Mouse (Mus musculus): ENCODE measurements around the gene Skil. TPM values are rescaled to one million over a fixed set of nuclear protein-coding genes. Genes with fewer than 3 reads are reported as not detected.
"Not testable (repeated sequence)": the region's sequence is repeated elsewhere in the genome, so short reads cannot be mapped to it uniquely, and the experiment has no call there.

The Skil gene
- total RNA-seq, 1 experiment from 2014 or later, result 22.9 TPM

DNA sequence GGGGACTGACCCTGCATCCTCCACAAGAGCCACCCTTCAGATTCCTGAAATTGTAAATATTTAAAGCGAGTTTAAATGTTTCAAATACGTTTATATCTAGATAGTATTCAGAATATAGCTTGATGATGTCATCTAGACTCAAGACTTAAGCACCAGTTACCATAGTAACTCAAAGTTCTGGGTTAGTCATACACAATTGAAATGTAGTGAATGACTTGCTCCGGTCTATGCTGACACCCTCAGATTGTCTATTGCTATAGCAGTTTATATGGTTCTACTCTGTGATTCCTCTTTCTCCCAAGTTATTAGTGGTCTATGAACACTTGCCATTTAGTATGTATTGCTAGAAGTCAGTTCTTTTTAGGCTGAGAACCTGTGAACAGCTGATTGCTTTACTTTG lies 14.2 kb downstream of the Skil start:
- ATAC-seq (replicated peaks; ENCODE audit: low read depth, poor library complexity, severe bottlenecking), result peak; percentile 62

DNA sequence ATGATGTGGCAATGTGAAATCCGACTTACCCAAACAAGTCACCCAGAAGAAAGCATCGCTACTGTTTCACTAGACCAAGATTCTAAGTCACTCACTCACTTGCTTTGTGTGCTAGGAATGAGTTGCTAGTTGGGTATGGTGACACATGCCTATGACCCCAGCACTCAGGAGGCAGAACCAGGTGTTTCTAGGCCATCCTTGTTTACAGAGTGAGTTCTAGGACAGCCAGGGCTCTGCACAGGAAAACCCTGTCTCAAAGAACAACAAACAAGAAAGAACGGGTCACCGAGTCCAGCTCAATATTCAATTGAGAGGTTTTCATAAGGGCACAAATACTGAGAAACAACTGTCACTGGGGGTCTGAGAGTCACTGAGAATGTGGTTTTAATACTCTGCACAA lies 28.2 kb downstream of the Skil start:
- ATAC-seq (replicated peaks; ENCODE audit: low read depth, poor library complexity, severe bottlenecking), result no peak

DNA sequence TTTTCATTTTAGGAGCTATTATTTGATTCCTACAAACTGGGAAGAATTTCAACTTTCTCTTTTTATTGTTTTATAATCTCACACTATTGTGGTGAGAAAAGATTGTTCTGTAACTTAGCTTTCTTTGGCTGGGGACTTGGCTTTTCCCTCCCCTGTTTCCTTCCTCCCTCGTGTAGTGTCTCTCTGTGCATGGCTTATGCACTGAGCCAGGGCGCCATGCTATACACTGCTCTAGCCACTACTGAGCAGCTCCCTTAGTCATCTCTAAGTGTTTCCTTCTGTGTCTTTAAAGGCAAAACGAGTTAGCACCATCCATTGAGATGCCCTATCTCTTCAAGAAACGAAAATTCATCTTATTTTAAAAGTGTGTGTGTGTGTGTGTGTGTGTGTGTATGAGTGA lies 31.4 kb downstream of the Skil start:
- no peak for ATAC-seq (replicated peaks; ENCODE audit: low read depth, poor library complexity, severe bottlenecking)

DNA sequence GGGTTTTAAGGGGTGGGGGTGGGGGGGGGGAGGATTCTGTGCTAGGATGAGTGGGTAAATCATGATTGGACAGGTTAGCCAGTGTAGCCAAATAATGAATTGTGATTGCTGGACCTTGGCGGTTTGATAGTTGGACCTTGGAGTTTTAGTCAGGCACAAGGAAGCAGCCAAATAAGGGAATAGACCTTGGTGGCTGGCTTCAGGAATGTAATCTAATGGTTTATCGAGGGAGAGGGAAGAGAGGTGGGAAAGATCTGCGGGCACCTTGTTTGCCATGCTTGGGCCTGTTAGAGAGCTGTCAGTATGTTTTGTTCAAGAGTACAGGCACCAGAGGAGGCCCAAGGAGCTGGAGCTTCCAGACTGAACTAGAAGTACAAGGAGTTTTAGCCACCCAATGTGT lies 32.0 kb downstream of the Skil start:
- ATAC-seq (replicated peaks; ENCODE audit: low read depth, poor library complexity, severe bottlenecking), result no peak

DNA sequence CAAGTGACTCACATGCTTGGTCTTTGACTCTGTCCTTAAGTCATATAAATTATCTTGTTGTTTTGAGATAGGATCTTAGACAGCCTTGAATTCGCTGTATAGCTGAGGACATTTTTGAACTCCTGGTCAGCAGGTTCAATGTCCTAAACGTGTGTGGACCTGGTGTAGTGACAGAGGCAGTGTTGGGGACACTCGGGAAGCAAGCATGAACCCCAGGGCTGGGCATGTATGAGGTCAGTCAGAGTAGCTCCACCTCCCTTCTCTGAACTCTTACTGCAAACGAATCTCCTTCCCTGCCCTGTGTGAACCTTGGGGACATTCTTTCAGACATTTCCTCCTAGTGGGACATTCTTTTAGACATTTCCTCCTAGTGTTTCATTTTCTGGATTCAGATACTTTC lies 34.9 kb downstream of the Skil start:
- ATAC-seq (replicated peaks; ENCODE audit: low read depth, poor library complexity, severe bottlenecking), result no peak

DNA sequence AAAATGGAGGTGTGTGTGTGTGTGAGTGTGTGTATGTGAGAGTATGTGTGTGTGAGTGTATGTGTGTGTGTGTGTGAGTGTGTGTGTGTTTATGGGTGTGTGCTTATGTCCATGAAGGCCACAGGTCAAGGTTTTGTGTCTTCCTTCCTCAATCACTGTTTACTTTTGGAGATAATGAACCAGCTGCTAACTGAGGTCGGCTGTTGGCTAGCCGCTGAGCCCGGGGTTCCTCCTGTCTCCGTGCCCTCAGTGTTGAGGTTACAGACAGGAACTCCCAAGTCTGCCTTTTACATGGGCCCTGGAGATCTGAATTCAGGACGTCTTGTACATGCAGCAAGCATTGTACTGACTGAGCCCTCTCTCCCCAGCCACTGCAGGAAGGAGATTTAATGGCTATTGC lies 38.8 kb downstream of the Skil start:
- peak; percentile 59 for ATAC-seq (replicated peaks; ENCODE audit: low read depth, poor library complexity, severe bottlenecking)

DNA sequence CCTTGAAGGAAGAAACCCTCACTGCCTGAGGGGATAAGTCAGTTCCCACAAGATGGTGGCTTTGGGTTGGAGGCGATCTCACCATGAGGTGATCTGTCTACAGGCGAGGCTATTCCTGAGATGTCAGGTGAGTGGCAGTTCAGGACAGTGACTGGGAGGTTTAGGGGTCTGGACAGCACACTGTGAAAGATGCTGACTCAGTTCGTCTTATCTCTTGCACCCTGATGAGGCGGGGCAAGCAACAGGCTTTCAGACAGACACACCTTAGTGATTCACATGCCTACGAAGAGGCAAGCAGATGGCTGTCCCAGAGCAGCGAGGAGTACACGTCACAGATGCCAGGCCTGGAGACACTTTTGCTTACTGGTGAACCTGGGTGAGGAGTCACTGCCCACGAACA lies 39.4 kb downstream of the Skil start:
- peak; percentile 24 for ATAC-seq (replicated peaks; ENCODE audit: low read depth, poor library complexity, severe bottlenecking)

DNA sequence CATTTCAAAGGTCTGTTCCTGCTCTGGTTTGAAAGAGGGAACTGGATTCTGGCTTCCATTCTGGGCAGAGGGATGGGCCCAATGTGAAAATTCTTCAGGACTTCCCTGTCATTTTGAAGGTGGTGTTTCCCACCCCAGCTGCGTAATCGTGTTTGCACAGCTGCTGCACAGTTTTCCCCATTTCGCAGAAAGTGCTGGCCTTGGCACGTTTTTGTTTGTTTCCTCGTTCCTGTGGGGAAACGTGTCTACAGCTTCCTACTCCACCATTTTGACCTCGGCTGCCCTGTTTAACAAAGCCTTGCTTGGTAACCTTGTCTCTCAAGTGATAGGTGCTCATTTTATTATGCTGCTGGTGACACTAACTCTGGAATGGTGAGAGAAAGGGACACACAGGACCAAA lies 39.8 kb downstream of the Skil start:
- ATAC-seq (replicated peaks; ENCODE audit: low read depth, poor library complexity, severe bottlenecking), result no peak

DNA sequence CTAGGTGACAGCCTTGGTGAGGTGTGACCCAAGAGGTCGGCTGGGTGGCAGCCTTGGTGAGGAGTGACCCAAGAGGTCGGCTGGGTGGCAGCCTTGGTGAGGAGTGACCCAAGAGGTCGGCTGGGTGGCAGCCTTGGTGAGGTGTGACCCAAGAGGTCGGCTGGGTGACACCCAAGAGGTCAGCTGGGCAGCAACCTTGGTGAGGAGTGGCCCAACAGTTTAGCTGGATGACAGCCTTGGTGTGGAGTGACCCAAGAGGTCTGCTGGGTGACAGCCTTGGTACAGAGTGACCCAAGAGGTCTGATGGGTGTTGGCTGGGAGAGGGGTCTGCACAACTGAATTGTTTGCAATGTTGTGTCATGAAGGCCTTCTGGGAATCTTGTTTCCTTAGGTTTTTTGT lies 41.7 kb downstream of the Skil start:
- ATAC-seq (replicated peaks; ENCODE audit: low read depth, poor library complexity, severe bottlenecking), result not testable (repeated sequence)

DNA sequence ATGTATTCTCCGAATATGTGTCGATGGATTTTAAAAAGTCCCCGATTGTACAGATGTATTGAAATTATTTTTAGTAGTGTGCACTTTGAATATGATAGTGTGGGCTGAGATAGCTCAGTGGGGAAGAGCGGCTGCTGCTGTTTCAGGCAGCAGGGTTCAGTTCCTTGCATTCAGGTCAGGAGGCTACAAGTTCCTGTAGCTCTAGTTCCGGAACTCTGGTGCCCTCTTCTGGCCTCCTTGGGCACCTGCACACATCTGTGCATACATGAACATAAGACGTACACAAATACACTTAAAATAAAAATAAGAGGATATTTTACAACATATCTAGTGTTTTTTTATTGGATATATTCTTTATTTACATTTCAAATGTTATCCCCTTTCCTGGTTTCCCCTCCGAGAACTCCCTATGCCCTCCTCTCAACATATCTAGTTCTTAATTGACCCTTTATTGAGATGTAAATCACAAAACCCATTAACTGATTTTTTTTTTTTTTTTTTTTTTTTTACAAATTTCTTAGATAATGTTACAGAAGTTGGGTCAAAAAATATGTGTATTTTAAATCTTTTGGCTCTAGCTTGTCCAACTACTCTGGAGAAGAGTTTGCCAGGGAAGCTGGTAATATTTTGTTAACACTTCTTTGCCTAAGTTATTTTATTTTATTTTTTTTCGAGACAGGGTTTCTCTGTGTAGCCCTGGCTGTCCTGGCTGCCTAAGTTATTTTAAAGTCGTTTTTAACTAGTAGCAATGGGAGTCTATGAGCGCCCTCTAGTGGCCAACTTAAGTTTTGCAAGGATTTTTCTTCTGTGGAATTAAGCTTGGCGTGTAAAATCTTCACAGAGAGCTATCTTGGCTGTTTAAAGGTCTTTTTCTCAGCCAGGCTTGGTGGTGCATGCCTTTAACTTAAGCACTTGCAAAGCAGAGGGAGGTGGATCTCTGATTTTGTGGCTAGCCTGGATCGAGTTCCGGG lies 43.9 kb downstream of the Skil start:
- peak; percentile 61 for ATAC-seq (replicated peaks; ENCODE audit: low read depth, poor library complexity, severe bottlenecking)

DNA sequence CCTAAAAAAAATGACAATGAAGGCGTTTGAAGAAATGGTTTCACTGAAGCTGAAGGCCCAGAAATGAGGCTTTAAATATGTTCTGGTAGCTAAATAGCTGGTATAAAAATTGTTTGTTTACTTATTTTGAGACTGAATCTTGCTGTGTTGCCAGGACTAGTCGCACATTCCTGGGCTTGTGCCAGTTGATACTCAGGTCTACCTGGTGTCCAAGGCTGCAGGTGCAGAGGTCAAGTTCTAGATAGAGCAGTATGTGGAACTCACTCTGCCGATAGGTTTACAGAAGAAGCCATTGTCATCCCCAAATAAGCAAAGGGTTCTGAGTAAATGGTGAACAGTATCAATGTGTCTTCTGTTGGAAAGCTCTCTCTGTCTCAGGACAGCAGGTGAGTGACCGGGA lies 46.8 kb downstream of the Skil start:
- ATAC-seq (replicated peaks; ENCODE audit: low read depth, poor library complexity, severe bottlenecking), result no peak

DNA sequence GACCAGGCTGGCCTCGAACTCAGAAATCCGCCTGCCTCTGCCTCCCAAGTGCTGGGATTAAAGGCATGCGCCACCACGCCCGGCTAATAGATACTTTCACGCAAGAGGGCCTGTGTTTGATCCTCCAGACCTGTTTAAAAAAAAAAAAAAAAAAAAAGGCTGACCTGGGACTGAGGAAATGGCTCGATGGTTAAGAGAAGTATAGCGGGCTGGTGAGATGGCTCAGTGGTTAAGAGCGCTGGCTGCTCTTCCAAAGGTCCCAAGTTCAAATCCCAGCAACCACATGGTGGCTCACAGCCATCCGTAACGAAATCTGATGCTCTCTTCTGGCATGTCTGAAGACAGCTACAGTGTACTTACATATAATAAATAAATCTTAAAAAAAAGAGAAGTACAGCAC lies 50.4 kb downstream of the Skil start:
- ATAC-seq (replicated peaks; ENCODE audit: low read depth, poor library complexity, severe bottlenecking), result not testable (repeated sequence)

DNA sequence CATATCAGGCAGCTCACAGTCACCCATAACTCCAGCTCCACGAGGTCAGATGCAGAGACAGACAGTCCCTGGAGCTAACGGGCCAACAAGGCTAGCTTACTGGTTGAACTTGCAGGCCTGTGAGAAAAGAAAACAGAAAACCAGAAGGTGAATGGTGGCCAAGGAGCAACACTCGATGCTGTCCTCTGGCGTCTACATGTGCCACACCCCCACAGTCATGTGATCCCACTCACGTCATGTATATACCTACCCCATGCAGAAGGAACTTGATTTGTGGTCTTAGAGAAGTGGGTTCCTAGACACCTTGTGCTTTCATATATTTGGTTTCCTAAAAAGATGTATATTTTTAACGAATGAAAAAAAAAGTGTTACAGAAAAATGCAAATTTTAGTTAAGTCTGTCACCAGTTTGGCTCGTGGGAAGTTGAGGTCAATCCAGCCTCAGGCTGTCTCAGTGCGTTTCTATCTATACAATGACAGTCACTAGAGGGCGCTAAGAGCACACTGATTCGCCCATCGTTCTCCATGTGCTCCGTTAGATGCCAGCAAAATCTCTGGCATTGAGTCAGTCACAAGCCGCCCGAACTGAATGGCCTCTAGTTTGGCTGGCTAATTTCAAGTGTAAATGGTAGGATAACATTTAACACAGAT lies 50.9 kb downstream of the Skil start:
- ATAC-seq (replicated peaks; ENCODE audit: low read depth, poor library complexity, severe bottlenecking), result peak; percentile 97

DNA sequence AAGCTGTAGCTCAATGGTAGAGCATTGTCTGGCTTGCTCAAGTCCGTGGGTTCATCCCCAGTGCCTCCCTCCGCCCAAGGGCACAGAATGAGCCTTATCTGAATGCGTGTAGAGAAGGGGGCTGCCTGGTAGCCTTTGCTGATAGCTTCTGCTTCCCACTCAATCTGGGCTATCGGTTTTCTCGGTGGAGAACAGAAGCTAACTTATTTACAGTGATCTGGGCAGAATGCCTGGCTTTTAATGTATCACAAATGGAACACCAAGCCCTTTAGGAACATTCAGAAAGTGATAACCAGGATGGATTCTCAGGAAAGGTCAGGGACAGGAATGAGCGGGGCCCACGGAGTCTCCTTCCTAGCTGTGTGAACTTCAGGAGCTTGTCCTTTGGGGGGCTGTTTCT lies 53.7 kb downstream of the Skil start:
- no peak for ATAC-seq (replicated peaks; ENCODE audit: low read depth, poor library complexity, severe bottlenecking)

DNA sequence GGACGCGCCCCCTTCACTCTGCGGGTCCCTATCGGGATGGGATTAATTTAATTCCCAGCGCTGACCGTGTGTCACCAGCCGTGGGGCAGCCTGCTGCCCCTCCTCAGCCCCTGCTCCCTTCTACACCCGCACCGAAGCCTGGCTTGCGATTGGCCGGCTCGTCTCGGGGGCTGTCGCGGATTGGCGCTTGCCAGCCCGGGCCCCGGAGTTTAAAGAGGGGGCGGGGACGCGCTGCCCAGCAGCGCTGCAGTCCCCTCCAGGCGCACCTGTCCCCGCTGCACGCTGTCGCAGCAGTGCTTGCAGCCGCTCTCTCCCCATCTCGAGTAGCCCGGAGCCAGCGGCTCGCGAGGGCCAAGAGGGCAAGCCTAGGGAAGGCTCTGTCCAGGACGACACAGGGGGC lies 54.8 kb downstream of the Skil start, which contains the start of gene Cldn11:
Cldn11 (plus strand) TSS at position 215 of the 400 bp plus-strand sequence.
- ATAC-seq (replicated peaks; ENCODE audit: low read depth, poor library complexity, severe bottlenecking), result peak; percentile 38

DNA sequence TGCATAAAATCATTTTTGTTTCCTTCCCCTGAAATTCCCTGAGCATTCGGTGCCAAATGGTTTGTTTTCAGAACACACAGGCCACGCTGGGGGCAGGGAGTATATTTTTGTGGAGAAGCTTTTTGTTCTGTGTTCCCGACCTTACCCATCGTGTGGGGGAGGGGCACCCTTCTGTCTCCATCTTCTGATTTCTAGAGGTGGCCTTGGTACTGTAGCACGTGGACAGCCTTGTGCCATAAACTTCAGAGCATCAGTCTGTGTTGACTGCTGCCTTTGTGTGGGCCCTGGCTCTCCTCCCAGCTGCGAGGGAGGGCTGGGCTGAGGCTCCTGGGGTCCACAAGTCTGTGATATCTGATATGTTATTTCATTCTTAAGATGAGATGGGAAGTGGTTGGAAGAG lies 57.2 kb downstream of the Skil start:
- no peak for ATAC-seq (replicated peaks; ENCODE audit: low read depth, poor library complexity, severe bottlenecking)

DNA sequence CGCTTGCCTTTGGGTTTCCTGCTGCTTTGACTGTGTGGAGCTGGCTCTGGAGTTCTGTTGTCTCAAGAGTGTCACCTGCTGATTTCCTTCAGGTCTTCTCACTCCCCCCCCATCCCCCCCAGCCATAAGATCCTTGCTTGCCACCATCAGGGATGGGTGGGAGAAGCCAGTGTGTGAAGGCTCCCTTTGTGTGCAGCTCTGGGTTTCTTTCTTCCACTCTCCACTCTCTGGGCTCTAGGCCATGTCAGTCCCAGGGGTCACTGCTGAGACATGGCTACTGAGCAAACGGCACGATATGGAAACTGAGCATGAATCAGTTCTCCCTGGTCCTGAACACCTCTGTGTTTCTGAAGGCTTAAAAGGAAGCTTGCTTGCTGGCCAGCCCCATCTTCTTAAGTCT lies 61.3 kb downstream of the Skil start:
- ATAC-seq (replicated peaks; ENCODE audit: low read depth, poor library complexity, severe bottlenecking), result no peak

DNA sequence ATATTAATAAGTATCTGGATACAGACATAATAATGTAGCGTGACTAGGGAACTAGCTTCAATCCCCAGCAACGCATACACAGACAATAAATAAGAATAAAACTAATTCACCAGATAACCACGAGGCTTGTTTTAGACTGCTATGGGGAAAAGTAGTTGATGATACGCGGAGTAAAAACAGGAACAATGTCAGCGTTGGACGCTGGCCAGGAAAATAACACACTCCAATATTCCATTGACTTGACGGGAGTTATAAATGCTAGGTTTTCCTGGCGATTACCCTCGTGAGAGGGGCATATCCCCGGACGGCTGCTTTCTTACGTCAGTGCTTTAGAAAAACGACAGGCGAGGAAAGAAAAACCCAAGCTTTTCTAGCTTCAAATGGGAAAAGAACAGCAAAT lies 62.9 kb downstream of the Skil start:
- no peak for ATAC-seq (replicated peaks; ENCODE audit: low read depth, poor library complexity, severe bottlenecking)

DNA sequence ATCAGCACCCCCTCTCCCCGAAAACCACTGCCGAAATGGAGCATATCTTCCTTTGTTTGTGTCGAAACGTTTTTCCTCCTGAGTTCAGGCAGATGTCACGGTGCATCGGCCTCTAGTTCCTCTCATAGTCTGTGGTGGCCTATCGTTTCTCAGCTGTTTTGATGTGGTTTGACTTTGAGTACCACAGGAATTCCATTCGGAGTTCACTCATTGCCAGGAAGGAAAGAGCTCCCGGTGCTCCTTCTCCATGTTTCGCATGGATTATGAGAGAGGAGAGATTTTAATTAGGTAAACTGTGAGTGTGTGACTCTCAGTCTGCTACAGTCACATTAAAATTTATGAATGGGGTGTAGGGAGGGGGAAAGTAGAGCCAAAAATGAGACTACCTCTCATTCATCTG lies 65.2 kb downstream of the Skil start:
- no peak for ATAC-seq (replicated peaks; ENCODE audit: low read depth, poor library complexity, severe bottlenecking)

DNA sequence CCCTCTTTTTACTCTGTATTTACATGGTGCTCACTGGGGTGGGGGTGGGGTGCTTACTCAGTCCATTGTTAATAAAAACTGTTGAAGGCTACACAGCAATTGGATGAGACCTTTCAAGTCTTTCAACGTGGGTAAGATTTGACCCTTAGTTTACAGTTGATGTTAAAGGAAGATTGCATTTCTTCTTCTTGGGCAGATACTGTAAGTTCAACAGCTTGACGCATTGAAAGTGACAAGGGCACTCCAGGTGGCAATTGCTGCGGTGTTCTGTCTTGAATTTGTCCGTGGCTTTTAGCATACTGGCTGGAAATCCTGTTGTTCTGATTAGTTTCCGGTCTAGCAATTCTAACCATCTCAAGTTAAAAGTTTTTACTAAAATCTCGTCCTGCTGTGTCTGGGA lies 66.5 kb downstream of the Skil start:
- no peak for ATAC-seq (replicated peaks; ENCODE audit: low read depth, poor library complexity, severe bottlenecking)

DNA sequence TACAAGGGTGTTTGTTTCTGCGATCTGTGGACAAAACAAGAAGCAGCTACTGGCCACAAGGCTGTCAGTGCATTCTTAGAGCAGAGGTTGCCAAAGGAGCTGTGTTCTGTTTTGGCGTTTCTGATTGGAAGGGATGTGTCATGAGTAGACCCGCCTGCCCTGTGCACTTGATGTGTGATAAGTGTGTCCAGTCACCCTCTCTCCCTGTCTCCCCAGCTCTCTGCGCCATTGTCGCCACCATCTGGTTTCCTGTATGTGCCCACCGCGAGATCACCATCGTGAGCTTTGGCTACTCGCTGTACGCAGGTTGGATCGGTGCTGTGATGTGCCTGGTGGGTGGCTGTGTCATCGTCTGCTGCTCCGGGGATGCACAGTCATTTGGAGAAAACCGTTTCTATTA lies 68.0 kb downstream of the Skil start:
- ATAC-seq (replicated peaks; ENCODE audit: low read depth, poor library complexity, severe bottlenecking), result no peak

Data from common myeloid progenitor, adult 5-6 weeks (primary cell).